Mouse (Mus musculus): ENCODE measurements at regions not wholly inside any gene's neighbourhood (a gene's known extent, or its start where the extent isn't known, plus 50 kb on each side); places are given as distances from the start of the nearest gene placed in this dataset.

- H3K36me3 ChIP-seq: no peaks in the 10 kb centered on the region
- 93% methylated on average over 2 of the region's 2 CpGs for WGBS
- H3K9me3 ChIP-seq: no peaks in the 10 kb centered on the region
- no peak overlapping the region for H3K4me3 ChIP-seq
- ATAC-seq (ENCODE audit: insufficient number of reproducible peaks, insufficient read depth, low FRiP score, low TSS enrichment, low read depth): no peak
- no peak overlapping the region for H3K27ac ChIP-seq
- H3K27me3 ChIP-seq: no peaks in the 10 kb centered on the region
- H3K9ac ChIP-seq: no peak overlapping the region
- no peak overlapping the region for H3K4me2 ChIP-seq
- H3K4me1 ChIP-seq: no peaks in the 10 kb centered on the region
Observed at GRCm38 (mm10) chrX:121533360-121533759, 863.8 kb downstream of the Nap1l3 start.

GRCm38 (mm10) chrX:121519830-121520229 is 877.4 kb downstream of the Nap1l3 start:
- ATAC-seq (ENCODE audit: insufficient number of reproducible peaks, insufficient read depth, low FRiP score, low TSS enrichment, low read depth): no peak

GRCm38 (mm10) chrX:121497727-121498126 is 899.5 kb downstream of the Nap1l3 start:
- no peaks in the 10 kb centered on the region for H3K36me3 ChIP-seq
- H3K4me3 ChIP-seq: no peak overlapping the region
- H3K9ac ChIP-seq: no peak overlapping the region
- WGBS: 37% methylated on average over 2 of the region's 2 CpGs
- ATAC-seq (ENCODE audit: insufficient number of reproducible peaks, insufficient read depth, low FRiP score, low TSS enrichment, low read depth): no peak
- H3K27ac ChIP-seq: no peak overlapping the region
- H3K4me1 ChIP-seq: no peaks in the 10 kb centered on the region
- H3K27me3 ChIP-seq: no peaks in the 10 kb centered on the region
- H3K4me2 ChIP-seq: no peak overlapping the region
- no peaks in the 10 kb centered on the region for H3K9me3 ChIP-seq

More at GRCm38 (mm10) chrX:121519830-121520229, 877.4 kb downstream of the Nap1l3 start:
- H3K4me1 ChIP-seq: no peaks in the 10 kb centered on the region
- H3K9me3 ChIP-seq: no peaks in the 10 kb centered on the region
- H3K9ac ChIP-seq: no peak overlapping the region
- no peak overlapping the region for H3K4me2 ChIP-seq
- no peak overlapping the region for H3K27ac ChIP-seq
- H3K27me3 ChIP-seq: no peaks in the 10 kb centered on the region
- H3K4me3 ChIP-seq: no peak overlapping the region
- no peaks in the 10 kb centered on the region for H3K36me3 ChIP-seq

GRCm38 (mm10) chrX:121497219-121497618 is 900.0 kb downstream of the Nap1l3 start:
- H3K4me1 ChIP-seq: no peaks in the 10 kb centered on the region
- no peaks in the 10 kb centered on the region for H3K27me3 ChIP-seq

GRCm38 (mm10) chrX:121479402-121479989 is 917.7 kb downstream of the Nap1l3 start:
- no peak for ATAC-seq (ENCODE audit: insufficient number of reproducible peaks, insufficient read depth, low FRiP score, low TSS enrichment, low read depth)
- Histone ChIP-seq H3K4me1 (no peaks in the 10 kb centered on the region), H3K9ac (no peak overlapping the region), H3K36me3 (no peaks in the 10 kb centered on the region), H3K9me3 (no peaks in the 10 kb centered on the region), H3K4me3 (no peak overlapping the region), H3K27me3 (no peaks in the 10 kb centered on the region), H3K4me2 (0 out of 2 replicates have a peak overlapping the region, but pooled peaks have one; percentile 22), H3K27ac (no peak overlapping the region)
- 21% methylated on average over 4 of the region's 4 CpGs for WGBS

More at GRCm38 (mm10) chrX:121497219-121497618, 900.0 kb downstream of the Nap1l3 start:
- Histone ChIP-seq H3K9me3 (no peaks in the 10 kb centered on the region), H3K4me2 (no peak overlapping the region), H3K4me3 (no peak overlapping the region), H3K9ac (no peak overlapping the region), H3K36me3 (no peaks in the 10 kb centered on the region), H3K27ac (no peak overlapping the region)
- no peak for ATAC-seq (ENCODE audit: insufficient number of reproducible peaks, insufficient read depth, low FRiP score, low TSS enrichment, low read depth)

- Histone ChIP-seq H3K9me3 (no peaks in the 10 kb centered on the region), H3K27me3 (no peaks in the 10 kb centered on the region), H3K4me2 (no peak overlapping the region), H3K27ac (no peak overlapping the region), H3K36me3 (no peaks in the 10 kb centered on the region), H3K4me1 (no peaks in the 10 kb centered on the region), H3K9ac (no peak overlapping the region), H3K4me3 (no peak overlapping the region)
- WGBS: 77% methylated on average over 6 of the region's 6 CpGs
- ATAC-seq (ENCODE audit: insufficient number of reproducible peaks, insufficient read depth, low FRiP score, low TSS enrichment, low read depth): no peak
Observed at GRCm38 (mm10) chrX:121429078-121429477, 968.1 kb downstream of the Nap1l3 start.

Data from embryonic facial prominence, embryonic 13.5 days (tissue).